In the genomic region with DNA sequence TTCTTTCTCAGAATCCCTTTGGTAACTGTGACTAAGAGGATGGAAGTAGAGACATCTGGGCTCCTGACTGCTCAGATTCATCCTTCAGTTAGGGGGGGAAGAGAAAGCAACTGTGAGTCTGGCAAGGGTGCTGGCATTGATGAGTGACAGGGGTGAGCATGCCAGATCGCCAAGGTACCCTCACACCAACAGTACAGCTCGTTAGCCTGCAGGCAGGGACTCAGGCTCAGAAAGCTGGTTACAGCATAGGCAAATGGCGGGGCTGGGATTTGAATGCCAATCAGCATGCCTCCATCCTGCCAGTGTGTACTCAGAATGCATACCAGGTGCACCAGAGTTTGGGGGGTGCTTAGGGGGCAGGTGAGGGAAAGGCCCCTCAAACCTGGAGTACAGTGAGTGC, we compare ENCODE assay signal across 20 mouse cellular contexts. TPM values are rescaled to one million over a fixed set of nuclear protein-coding genes. Genes with fewer than 3 reads are reported as not detected.
DNase-seq lines count a peak whose midpoint lies in the region; ATAC-seq and TF ChIP-seq lines count a peak whose summit lies in the region.
"Had no signal": no experiment of that assay in that cellular context is flagged by ENCODE, and none has a peak within 500 bp of the region (broad histone marks: within the 10 kb centered on the region; RNA-seq: fewer than 3 reads in every experiment).

No protein-coding gene starts in this region.

- no peak for TF ChIP-seq CTCF in E14TG2a.4 (conservative IDR thresholded peaks at IDR 0.05; ENCODE audit: low read length)
- TF ChIP-seq CTCF in brain, embryonic 14.5 days (IDR thresholded peaks at IDR 0.05; ENCODE audit: borderline replicate concordance, extremely low read depth, insufficient read depth, insufficient read length) = no peak

- H3K27me3 ChIP-seq in hindbrain, embryonic 16.5 days (replicated peaks; ENCODE audit: control insufficient read depth, insufficient read depth, low read length) = no peaks in the 10 kb centered on the region
- no peaks in the 10 kb centered on the region for H3K27me3 ChIP-seq in hindbrain, embryonic 14.5 days (ENCODE audit: control insufficient read depth, insufficient read depth, low read length)
- H3K27me3 ChIP-seq in E14TG2a.4 (ENCODE audit: insufficient read depth, low read length) = 0 out of 2 replicates have a peak, but pooled peaks cover 3% of the 10 kb centered on the region
- H3K27me3 ChIP-seq: embryonic facial prominence, embryonic 13.5 days; forebrain, embryonic 15.5 days; intestine, embryonic 15.5 days had no signal

- no peak for TF ChIP-seq POLR2A in brain, embryonic 14.5 days (IDR thresholded peaks at IDR 0.05; ENCODE audit: borderline replicate concordance, extremely low read depth, insufficient read depth, insufficient read length, poor library complexity, severe bottlenecking)

- H3K36me3 ChIP-seq in hindbrain, embryonic 16.5 days (ENCODE audit: control insufficient read depth, insufficient read depth, low read length) = no peaks in the 10 kb centered on the region
- no peaks in the 10 kb centered on the region for H3K36me3 ChIP-seq in hindbrain, embryonic 14.5 days (replicated peaks; ENCODE audit: control insufficient read depth, insufficient read depth)
- H3K36me3 ChIP-seq in E14TG2a.4 (ENCODE audit: insufficient read depth, low read length) = no peaks in the 10 kb centered on the region
- H3K36me3 ChIP-seq: embryonic facial prominence, embryonic 13.5 days; forebrain, embryonic 15.5 days; G1E; heart, embryonic 13.5 days; intestine, embryonic 15.5 days had no signal

- H3K4me1 ChIP-seq in hindbrain, embryonic 16.5 days (ENCODE audit: control insufficient read depth, insufficient read depth, low read depth, low read length) = no peaks in the 10 kb centered on the region
- no peaks in the 10 kb centered on the region for H3K4me1 ChIP-seq in hindbrain, embryonic 14.5 days (replicated peaks; ENCODE audit: control insufficient read depth, insufficient read depth, low read length)
- H3K4me1 ChIP-seq in E14TG2a.4 (replicated peaks; ENCODE audit: low read depth, low read length) = peaks cover 51% of the 10 kb centered on the region
- H3K4me1 ChIP-seq: intestine, embryonic 15.5 days had no signal

- ATAC-seq in frontal cortex, adult (ENCODE audit: low TSS enrichment) = peak; percentile 38; the same call in 1 of the 2 replicates
- ATAC-seq in hindbrain, embryonic 16.5 days = peak; percentile 60
- no peak for ATAC-seq in hindbrain, embryonic 14.5 days (ENCODE audit: low FRiP score)
- ATAC-seq: forebrain, embryonic 15.5 days; intestine, embryonic 15.5 days had no signal

- 62% methylated on average over 3 of the region's 3 CpGs for WGBS in hindbrain, embryonic 16.5 days
- 57% methylated on average over 3 of the region's 3 CpGs for WGBS in hindbrain, embryonic 14.5 days

- no peak for DNase-seq in frontal cortex, postnatal 25 days (ENCODE audit: low spot score in 2 of 2)
- DNase-seq in hindbrain, embryonic 14.5 days (ENCODE audit: low spot score) = no peak
- DNase-seq in brain, embryonic 14.5 days (ENCODE audit: low read depth) = peak; percentile 47
- DNase-seq: adrenal gland, adult 8-10 months; adrenal gland, postnatal 36 days; cerebellum, adult 11 months; cerebellum, adult 8-10 months; cerebellum, postnatal 36 days; heart, postnatal 4 days; kidney, adult 18-20 months had no signal

- no peak overlapping the region for H3K4me2 ChIP-seq in hindbrain, embryonic 16.5 days (ENCODE audit: low read length)
- no peak overlapping the region for H3K4me2 ChIP-seq in hindbrain, embryonic 14.5 days (replicated peaks)
- H3K4me2 ChIP-seq: embryonic facial prominence, embryonic 13.5 days; forebrain, embryonic 15.5 days; heart, embryonic 13.5 days; intestine, embryonic 15.5 days had no signal

- no peak overlapping the region for H3K27ac ChIP-seq in hindbrain, embryonic 16.5 days (ENCODE audit: low read depth, low read length)
- no peak overlapping the region for H3K27ac ChIP-seq in hindbrain, embryonic 14.5 days
- H3K27ac ChIP-seq: embryonic facial prominence, embryonic 13.5 days; forebrain, embryonic 15.5 days; heart, embryonic 13.5 days; intestine, embryonic 15.5 days had no signal

- peaks cover 9% of the 10 kb centered on the region for H3K9me3 ChIP-seq in hindbrain, embryonic 16.5 days (ENCODE audit: control insufficient read depth, low read length)
- no peaks in the 10 kb centered on the region for H3K9me3 ChIP-seq in hindbrain, embryonic 14.5 days (ENCODE audit: control insufficient read depth, low read length)
- 0 out of 2 replicates have a peak, but pooled peaks cover 6% of the 10 kb centered on the region for H3K9me3 ChIP-seq in E14TG2a.4 (ENCODE audit: low read length)
- H3K9me3 ChIP-seq: forebrain, embryonic 15.5 days; intestine, embryonic 15.5 days had no signal

- H3K9ac ChIP-seq in hindbrain, embryonic 16.5 days (ENCODE audit: low read depth, low read length) = no peak overlapping the region
- no peak overlapping the region for H3K9ac ChIP-seq in hindbrain, embryonic 14.5 days
- H3K9ac ChIP-seq: embryonic facial prominence, embryonic 13.5 days; forebrain, embryonic 15.5 days; heart, embryonic 13.5 days; intestine, embryonic 15.5 days had no signal

- H3K4me3 ChIP-seq in hindbrain, embryonic 16.5 days (ENCODE audit: low read length) = no peak overlapping the region
- no peak overlapping the region for H3K4me3 ChIP-seq in hindbrain, embryonic 14.5 days (replicated peaks; ENCODE audit: low read length)
- peak overlapping the region; percentile 41; the same call in 1 of the 2 replicates for H3K4me3 ChIP-seq in E14TG2a.4 (replicated peaks; ENCODE audit: low read length)
- H3K4me3 ChIP-seq: embryonic facial prominence, embryonic 13.5 days; forebrain, embryonic 15.5 days; heart, embryonic 13.5 days; intestine, embryonic 15.5 days had no signal

RNA-seq across cellular contexts. Expression of gene Bdkrb2, which starts 8.8 kb away (rescaled TPM):
- 2.3 and 2.5 TPM in 2 replicates for polyA plus RNA-seq in hindbrain, embryonic 16.5 days (2015; fragmentation: Nextera tagmentation; extraction: Ambion mirVana)
- 0.47 and 0.75 TPM in 2 replicates for polyA plus RNA-seq in hindbrain, embryonic 14.5 days (2014; fragmentation: Nextera tagmentation; extraction: Ambion mirVana)
- polyA plus RNA-seq in brain, embryonic 14.5 days (2012; rRNA removed) = 0.40 and 0.98 TPM in 2 replicates

RNA-seq across cellular contexts. Expression of gene Bdkrb1, which starts 31.0 kb away (rescaled TPM):
- 0.34 TPM in 1 of 2 replicates, not detected in the other for polyA plus RNA-seq in hindbrain, embryonic 16.5 days (2015; fragmentation: Nextera tagmentation; extraction: Ambion mirVana)
- polyA plus RNA-seq in hindbrain, embryonic 14.5 days (2014; fragmentation: Nextera tagmentation; extraction: Ambion mirVana) = 0.33 TPM in 1 of 2 replicates, not detected in the other
- 0.12 TPM in 1 of 2 replicates, not detected in the other for polyA plus RNA-seq in brain, embryonic 14.5 days (2012; rRNA removed)
- polyA plus RNA-seq: embryonic facial prominence, embryonic 13.5 days; G1E; heart, embryonic 13.5 days; heart, postnatal 0 days; kidney, embryonic 14.5 days had no signal
